Mouse (Mus musculus) bone marrow, adult 2 months (tissue): ENCODE data around the gene Cyp1a1. TPM values are rescaled to one million over a fixed set of nuclear protein-coding genes. Genes with fewer than 3 reads are reported as not detected.

Source experiments
- H3K27ac ChIP-seq: fragments of 200-500 bp; 2 replicates; pipeline ENCODE4 v1.5.1; 2012; ENCODE audit warnings: low read depth, mild to moderate bottlenecking, control low read depth, inconsistent platforms, low read length; ENCODE audit not compliant: control insufficient read depth, poor library complexity, insufficient read depth
- H3K4me1 ChIP-seq: fragments of 200-500 bp; 2 replicates; pipeline ENCODE4 v1.6.1; 2011; ENCODE audit warnings: low read length; ENCODE audit not compliant: control insufficient read depth, insufficient read depth
- H3K4me3 ChIP-seq: fragments of 200-500 bp; replicated peaks from 2 replicates; pipeline ENCODE3; 2011; ENCODE audit warnings: mild to moderate bottlenecking, low read depth, low read length, control low read depth; ENCODE audit not compliant: control insufficient read depth
- CTCF ChIP-seq: fragments of 200-500 bp; IDR thresholded peaks from 2 replicates; pipeline ENCODE4 v1.5.1; 2011; ENCODE audit warnings: low read length, control low read depth; ENCODE audit not compliant: control insufficient read depth, insufficient read depth
- POLR2A ChIP-seq: fragments of 200-500 bp; IDR thresholded peaks from 2 replicates; pipeline ENCODE4 v1.6.1; 2011; ENCODE audit warnings: low read depth, mild to moderate bottlenecking, control low read depth, low read length, borderline replicate concordance; ENCODE audit not compliant: control insufficient read depth
- WGBS: fragments of 180-500 bp; shearing (Covaris S2); methylation state at CpG from one replicate; pipeline ENCODE4 v1.1.7; 2018; 5-methylcytosine and 5-hydroxymethylcytosine counted together
- polyA plus RNA-seq: library from polyadenylated mRNA; stranded (reverse); fragments of >200 nt; gene quantifications from 2 replicates; pipeline ENCODE4 v1.2.4, GENCODE M21; 2011; ENCODE audit warnings: low replicate concordance; ENCODE audit not compliant: missing spikeins, insufficient read depth, insufficient read length

The Cyp1a1 gene
- polyA plus RNA-seq, 1 experiment: not detected

- no peak overlapping the region for H3K27ac ChIP-seq
- H3K4me1 ChIP-seq: peaks cover 3% of the 10 kb centered on the region
- no peak overlapping the region for H3K4me3 ChIP-seq
- 66% methylated on average over 1 of the region's 1 CpGs for WGBS
- TF ChIP-seq POLR2A (no peak), CTCF (no peak)
Measured at GRCm38 (mm10) chr9:57722371-57722770, 34.6 kb downstream of the Cyp1a1 start.

- no peaks in the 10 kb centered on the region; the same call in 1 of the 2 replicates for H3K4me1 ChIP-seq
- no peak for TF ChIP-seq POLR2A
- no peak for TF ChIP-seq CTCF
- 21% methylated on average over 5 of the region's 5 CpGs for WGBS
- no peak overlapping the region for H3K4me3 ChIP-seq
- peak overlapping the region; percentile 61; the same call in 1 of the 2 replicates for H3K27ac ChIP-seq
Measured at GRCm38 (mm10) chr9:57723315-57723715, 35.6 kb downstream of the Cyp1a1 start.

GRCm38 (mm10) chr9:57723796-57724195 is 36.1 kb downstream of the Cyp1a1 start:
- Histone ChIP-seq H3K4me3 (no peak overlapping the region), H3K27ac (no peak overlapping the region), H3K4me1 (no peaks in the 10 kb centered on the region; the same call in 1 of the 2 replicates)
- TF ChIP-seq POLR2A: no peak
- 60% methylated on average over 5 of the region's 5 CpGs for WGBS

GRCm38 (mm10) chr9:57724701-57725100 is 37.0 kb downstream of the Cyp1a1 start:
- Histone ChIP-seq H3K4me1 (no peaks in the 10 kb centered on the region; the same call in 1 of the 2 replicates), H3K4me3 (no peak overlapping the region), H3K27ac (no peak overlapping the region)
- WGBS: 90% methylated on average over 3 of the region's 3 CpGs
- TF ChIP-seq CTCF (no peak), POLR2A (no peak)

- Histone ChIP-seq H3K4me3 (no peak overlapping the region), H3K27ac (no peak overlapping the region), H3K4me1 (no peaks in the 10 kb centered on the region)
- 97% methylated on average over 1 of the region's 1 CpGs for WGBS
- TF ChIP-seq CTCF: no peak
- TF ChIP-seq POLR2A: no peak
Measured at GRCm38 (mm10) chr9:57728312-57728711, 40.6 kb downstream of the Cyp1a1 start.

DNA sequence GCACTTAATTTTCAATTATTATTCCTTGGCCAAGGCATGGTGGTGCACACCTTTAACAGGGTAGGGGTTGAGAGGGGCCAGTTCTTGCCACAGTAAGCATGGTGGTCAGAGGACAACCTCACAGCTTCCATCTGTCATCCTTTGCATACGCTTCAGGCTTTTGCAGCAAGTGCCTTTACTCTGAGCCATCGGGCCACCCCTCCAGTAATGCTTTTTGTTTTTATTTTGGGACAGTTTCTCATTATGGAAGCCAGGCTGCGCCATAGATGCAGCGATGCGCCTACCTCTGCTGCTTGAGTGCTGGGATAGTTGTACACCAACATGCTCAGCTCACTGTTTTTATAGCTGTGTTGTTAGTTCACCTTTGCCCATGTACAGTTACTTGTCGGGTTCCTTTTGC is 45.9 kb downstream of the Cyp1a1 start:
- H3K4me1 ChIP-seq: no peaks in the 10 kb centered on the region
- no peak overlapping the region for H3K4me3 ChIP-seq
- WGBS: 96% methylated on average over 6 of the region's 6 CpGs
- no peak for TF ChIP-seq POLR2A
- H3K27ac ChIP-seq: no peak overlapping the region

GRCm38 (mm10) chr9:57739863-57740262 is 52.1 kb downstream of the Cyp1a1 start:
- no peak overlapping the region for H3K4me3 ChIP-seq
- no peaks in the 10 kb centered on the region for H3K4me1 ChIP-seq
- no peak for TF ChIP-seq CTCF
- TF ChIP-seq POLR2A: no peak
- WGBS: 88% methylated on average over 5 of the region's 5 CpGs
- H3K27ac ChIP-seq: no peak overlapping the region

- 31% methylated on average over 3 of the region's 3 CpGs for WGBS
- no peak overlapping the region for H3K27ac ChIP-seq
- no peak overlapping the region for H3K4me3 ChIP-seq
- TF ChIP-seq POLR2A (no peak), CTCF (no peak)
- no peaks in the 10 kb centered on the region for H3K4me1 ChIP-seq
Measured at GRCm38 (mm10) chr9:57744462-57745091, 56.8 kb downstream of the Cyp1a1 start.

- Histone ChIP-seq H3K27ac (no peak overlapping the region), H3K4me3 (no peak overlapping the region), H3K4me1 (no peaks in the 10 kb centered on the region)
- 68% methylated on average over 1 of the region's 1 CpGs for WGBS
- TF ChIP-seq CTCF: no peak
- TF ChIP-seq POLR2A: no peak
Measured at GRCm38 (mm10) chr9:57747067-57747466, 59.3 kb downstream of the Cyp1a1 start.

DNA sequence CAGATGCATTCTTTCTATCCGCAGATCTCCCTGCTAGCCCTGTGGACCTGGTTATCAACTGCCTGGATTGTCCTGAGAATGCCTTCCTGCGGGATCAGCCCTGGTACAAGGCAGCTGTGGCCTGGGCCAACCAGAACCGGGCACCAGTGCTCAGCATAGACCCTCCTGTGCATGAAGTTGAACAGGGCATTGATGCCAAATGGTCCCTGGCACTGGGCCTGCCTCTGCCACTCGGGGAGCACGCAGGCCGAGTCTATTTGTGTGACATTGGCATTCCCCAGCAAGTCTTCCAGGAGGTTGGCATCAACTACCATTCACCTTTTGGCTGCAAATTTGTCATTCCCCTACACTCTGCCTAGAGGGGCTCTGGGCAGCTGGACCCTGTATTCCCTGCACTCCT is 60.4 kb downstream of the Cyp1a1 start:
- TF ChIP-seq POLR2A (no peak), CTCF (no peak)
- Histone ChIP-seq H3K27ac (no peak overlapping the region), H3K4me1 (no peaks in the 10 kb centered on the region), H3K4me3 (no peak overlapping the region)
- WGBS: 92% methylated on average over 6 of the region's 6 CpGs
